In genomic region chr8:79829941-79830633, GRCm38 (mm10) we compare ENCODE assay signal across 11 mouse cellular contexts.
DNase-seq lines count a peak whose midpoint lies in the region; ATAC-seq lines count a peak whose summit lies in the region.
"Had no signal": no experiment of that assay in that cellular context is flagged by ENCODE, and none has a peak within 500 bp of the region (broad histone marks: within the 10 kb centered on the region; RNA-seq: fewer than 3 reads in every experiment).

No protein-coding gene starts in this region.

- no peaks in the 10 kb centered on the region for H3K27me3 ChIP-seq in heart, embryonic 13.5 days (replicated peaks)
- no peaks in the 10 kb centered on the region for H3K27me3 ChIP-seq in lung, embryonic 16.5 days (ENCODE audit: control insufficient read depth, insufficient read depth, low read depth, low read length)
- no peaks in the 10 kb centered on the region for H3K27me3 ChIP-seq in intestine, embryonic 15.5 days (replicated peaks)
- H3K27me3 ChIP-seq in stomach, embryonic 15.5 days (replicated peaks), result no peaks in the 10 kb centered on the region
- H3K27me3 ChIP-seq: heart, embryonic 12.5 days had no signal

- no peak overlapping the region for H3K9ac ChIP-seq in heart, embryonic 13.5 days
- no peak overlapping the region for H3K9ac ChIP-seq in lung, embryonic 16.5 days (ENCODE audit: low read length)
- no peak overlapping the region for H3K9ac ChIP-seq in intestine, embryonic 15.5 days
- no peak overlapping the region for H3K9ac ChIP-seq in stomach, embryonic 15.5 days
- H3K9ac ChIP-seq: heart, embryonic 12.5 days; liver, postnatal 0 days had no signal

- ATAC-seq in heart, embryonic 13.5 days (ENCODE audit: extremely low read depth, insufficient number of reproducible peaks, low FRiP score, low TSS enrichment), result no peak
- peak; percentile 71 for ATAC-seq in lung, embryonic 16.5 days (ENCODE audit: low read depth)
- ATAC-seq in intestine, embryonic 15.5 days, result no peak
- no peak for ATAC-seq in stomach, embryonic 15.5 days (ENCODE audit: insufficient read depth, low FRiP score, low read depth)
- ATAC-seq: liver, postnatal 0 days had no signal

- 68% methylated on average over 19 of the region's 19 CpGs for WGBS in heart, embryonic 13.5 days
- WGBS in lung, embryonic 16.5 days, result 32% methylated on average over 19 of the region's 19 CpGs
- 50% methylated on average over 19 of the region's 19 CpGs for WGBS in intestine, embryonic 15.5 days
- WGBS in stomach, embryonic 15.5 days, result 36% methylated on average over 19 of the region's 19 CpGs

- no peak overlapping the region for H3K27ac ChIP-seq in heart, embryonic 13.5 days (replicated peaks)
- H3K27ac ChIP-seq in lung, embryonic 16.5 days (ENCODE audit: low read length), result no peak overlapping the region
- no peak overlapping the region for H3K27ac ChIP-seq in intestine, embryonic 15.5 days
- no peak overlapping the region for H3K27ac ChIP-seq in stomach, embryonic 15.5 days

- H3K4me2 ChIP-seq in heart, embryonic 13.5 days, result peak overlapping the region; percentile 31; the same call in 1 of the 2 replicates
- peak overlapping the region; percentile 43 for H3K4me2 ChIP-seq in lung, embryonic 16.5 days (ENCODE audit: low read depth, low read length)
- peak overlapping the region; percentile 40 for H3K4me2 ChIP-seq in intestine, embryonic 15.5 days (replicated peaks)
- H3K4me2 ChIP-seq in stomach, embryonic 15.5 days, result peak overlapping the region; percentile 38

- H3K36me3 ChIP-seq in heart, embryonic 13.5 days, result no peaks in the 10 kb centered on the region
- no peaks in the 10 kb centered on the region for H3K36me3 ChIP-seq in lung, embryonic 16.5 days (ENCODE audit: control insufficient read depth, insufficient read depth, low read length)
- H3K36me3 ChIP-seq in intestine, embryonic 15.5 days, result no peaks in the 10 kb centered on the region
- no peaks in the 10 kb centered on the region for H3K36me3 ChIP-seq in stomach, embryonic 15.5 days
- H3K36me3 ChIP-seq: heart, embryonic 12.5 days had no signal

- H3K4me3 ChIP-seq in heart, embryonic 13.5 days, result no peak overlapping the region
- H3K4me3 ChIP-seq in lung, embryonic 16.5 days (ENCODE audit: low read length), result peak overlapping the region; percentile 2; the same call in 1 of the 2 replicates
- H3K4me3 ChIP-seq in intestine, embryonic 15.5 days (replicated peaks), result no peak overlapping the region
- 0 out of 2 replicates have a peak overlapping the region, but pooled peaks have one; percentile 14 for H3K4me3 ChIP-seq in stomach, embryonic 15.5 days (replicated peaks)
- H3K4me3 ChIP-seq: heart, embryonic 12.5 days had no signal

- intact Hi-C loops in heart, postnatal 10 days (cut with DNase I), result no loop called here

- H3K4me1 ChIP-seq in heart, embryonic 13.5 days, result no peaks in the 10 kb centered on the region
- H3K4me1 ChIP-seq in lung, embryonic 16.5 days (replicated peaks; ENCODE audit: control insufficient read depth, insufficient read depth, low read length), result no peaks in the 10 kb centered on the region
- H3K4me1 ChIP-seq in intestine, embryonic 15.5 days (replicated peaks), result no peaks in the 10 kb centered on the region
- no peaks in the 10 kb centered on the region for H3K4me1 ChIP-seq in stomach, embryonic 15.5 days
- H3K4me1 ChIP-seq: heart, embryonic 12.5 days had no signal

- no peaks in the 10 kb centered on the region for H3K9me3 ChIP-seq in heart, embryonic 13.5 days
- H3K9me3 ChIP-seq in lung, embryonic 16.5 days (ENCODE audit: control insufficient read depth, low read length), result no peaks in the 10 kb centered on the region
- no peaks in the 10 kb centered on the region for H3K9me3 ChIP-seq in intestine, embryonic 15.5 days
- H3K9me3 ChIP-seq in stomach, embryonic 15.5 days, result no peaks in the 10 kb centered on the region
- H3K9me3 ChIP-seq: heart, embryonic 12.5 days had no signal

- DNase-seq in heart, postnatal 10 days, result no peak
- DNase-seq in lung, adult 18-20 months, result no peak
- DNase-seq in natural killer cell, adult 2 months (ENCODE audit: low spot score in 2 of 2), result no peak
- no peak for DNase-seq in left cerebral cortex, adult 18-20 months (ENCODE audit: low spot score in 2 of 2)
- DNase-seq: liver, postnatal 0 days; thymus, postnatal 14 days had no signal

Comparison
In these comparisons a context has a peak if more than half of its experiments do, and no peak if none do; other contexts are left out.
1. H3K4me3 ChIP-seq: peak in lung, embryonic 16.5 days (single experiment) and stomach, embryonic 15.5 days (single experiment); none in heart, embryonic 13.5 days (single experiment) and intestine, embryonic 15.5 days (single experiment).
2. Peak in every context shown above with its lines, with median percentiles within 50 percentile points of each other: H3K4me2 ChIP-seq.